Mouse (Mus musculus): ENCODE data around the gene Nfia.

Gene Nfia

GRCm38 (mm10) chr4:97782497-97782896 lies 10.0 kb downstream of the Nfia start:
- DNase-seq (ENCODE audit: extremely low spot score): no peak

- no peak for DNase-seq (ENCODE audit: extremely low spot score)
Measured at GRCm38 (mm10) chr4:97783073-97783879, 10.7 kb downstream of the Nfia start.

- no peak for DNase-seq (ENCODE audit: extremely low spot score)
Measured at GRCm38 (mm10) chr4:97784236-97784635, 11.7 kb downstream of the Nfia start.

DNA sequence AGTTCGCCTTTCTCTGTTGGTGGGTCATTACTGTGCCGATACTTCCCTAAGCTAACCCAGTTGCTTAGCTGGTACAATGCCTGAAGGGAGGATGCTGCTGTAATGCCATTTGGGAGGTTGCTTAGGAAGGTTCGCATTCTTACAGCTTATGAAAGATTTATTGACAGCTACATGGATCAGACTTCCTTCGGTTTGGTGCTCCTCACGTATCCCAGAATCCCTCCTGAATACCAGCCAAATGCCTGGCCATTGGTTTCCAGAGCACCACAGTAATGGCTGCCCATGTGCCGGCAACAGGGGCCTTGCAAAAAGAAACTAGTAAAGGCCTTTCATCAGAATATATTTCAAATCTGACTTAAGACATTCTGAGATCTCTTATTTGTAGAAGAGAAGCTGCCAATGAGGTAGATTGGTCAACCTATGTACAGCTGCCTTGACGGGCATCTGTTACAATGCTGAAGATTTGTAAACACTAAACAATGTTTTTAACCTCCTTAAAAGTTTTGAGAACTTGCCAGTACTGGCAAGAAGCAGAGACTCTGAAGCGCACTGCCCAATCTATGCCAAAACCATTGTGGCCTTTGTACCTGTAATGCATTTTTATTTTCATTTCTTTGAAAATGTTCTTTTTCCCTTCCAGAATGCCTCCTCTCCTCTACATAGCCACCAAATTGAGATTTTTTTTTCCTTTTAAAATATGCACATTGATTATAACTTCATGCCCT lies 13.2 kb downstream of the Nfia start:
- no peak for DNase-seq (ENCODE audit: extremely low spot score)

DNA sequence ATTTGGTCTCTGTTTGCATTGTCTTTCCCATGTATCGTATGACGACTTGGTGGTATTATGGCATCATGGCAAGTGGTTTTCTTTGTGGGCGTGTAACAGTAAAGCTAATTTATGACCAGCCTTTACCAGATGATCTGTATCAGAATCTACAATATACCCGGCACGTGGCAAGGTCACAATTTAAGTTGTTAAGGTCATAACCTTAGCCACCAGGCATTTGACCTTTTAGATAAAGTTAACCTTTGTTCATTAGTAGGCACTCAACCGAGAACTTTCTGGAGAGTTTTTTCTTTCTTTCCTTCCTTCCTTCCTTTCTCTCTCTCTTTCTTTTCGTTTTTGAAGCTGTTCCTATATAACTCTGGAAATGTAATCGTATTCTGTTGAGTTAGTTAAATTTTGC lies 14.0 kb downstream of the Nfia start:
- peak; percentile 39 for DNase-seq (ENCODE audit: extremely low spot score)

GRCm38 (mm10) chr4:97787515-97787914 lies 15.0 kb downstream of the Nfia start:
- no peak for DNase-seq (ENCODE audit: extremely low spot score)

- DNase-seq (ENCODE audit: extremely low spot score): no peak
Measured at GRCm38 (mm10) chr4:97788537-97788936, 16.0 kb downstream of the Nfia start.

DNA sequence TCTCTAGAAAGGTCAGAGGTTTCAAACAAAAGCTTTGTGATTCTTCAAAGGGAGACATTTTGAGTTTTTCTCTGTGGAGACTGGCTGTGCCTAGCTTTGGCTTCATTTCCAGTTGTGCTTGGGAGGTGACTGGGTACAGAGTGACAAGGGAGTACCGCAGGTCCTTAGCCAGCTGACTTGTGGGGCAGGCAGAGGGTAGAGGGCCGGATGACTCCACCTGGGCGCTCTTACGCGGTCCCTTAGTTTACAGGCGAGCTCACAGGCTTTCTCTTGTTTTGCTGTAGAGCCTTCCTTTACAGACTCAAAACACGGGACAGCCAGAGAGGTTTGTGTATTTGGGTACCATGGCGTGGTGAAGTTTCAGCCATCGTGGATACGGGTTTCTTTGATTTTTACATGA lies 21.4 kb downstream of the Nfia start:
- no peak for DNase-seq (ENCODE audit: extremely low spot score)

GRCm38 (mm10) chr4:97794865-97795264 lies 22.3 kb downstream of the Nfia start:
- no peak for DNase-seq (ENCODE audit: extremely low spot score)

- DNase-seq (ENCODE audit: extremely low spot score): no peak
Measured at GRCm38 (mm10) chr4:97795957-97796356, 23.4 kb downstream of the Nfia start.

GRCm38 (mm10) chr4:97796505-97796904 lies 24.0 kb downstream of the Nfia start:
- DNase-seq (ENCODE audit: extremely low spot score): no peak

DNA sequence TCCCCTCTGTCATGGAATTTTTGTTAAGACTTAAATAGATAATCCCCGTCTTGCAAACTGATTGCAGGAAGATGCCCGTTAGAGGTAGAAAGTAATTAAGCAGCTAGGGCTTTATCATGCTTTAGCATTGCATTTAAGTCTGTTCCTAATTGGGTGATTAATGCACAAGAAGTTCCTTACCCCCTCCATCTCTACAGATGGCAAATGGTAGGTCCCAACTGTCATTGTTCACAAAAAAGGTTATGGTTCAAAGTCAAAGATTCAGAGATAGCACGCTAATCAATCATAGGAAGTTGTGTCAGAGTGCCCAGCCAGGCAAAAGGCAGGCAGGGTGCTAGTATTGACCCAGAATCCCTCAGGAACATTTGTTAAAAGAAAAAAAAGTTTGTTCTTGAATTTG lies 31.3 kb downstream of the Nfia start:
- DNase-seq (ENCODE audit: extremely low spot score): no peak

GRCm38 (mm10) chr4:97804638-97805037 lies 32.1 kb downstream of the Nfia start:
- no peak for DNase-seq (ENCODE audit: extremely low spot score)

DNA sequence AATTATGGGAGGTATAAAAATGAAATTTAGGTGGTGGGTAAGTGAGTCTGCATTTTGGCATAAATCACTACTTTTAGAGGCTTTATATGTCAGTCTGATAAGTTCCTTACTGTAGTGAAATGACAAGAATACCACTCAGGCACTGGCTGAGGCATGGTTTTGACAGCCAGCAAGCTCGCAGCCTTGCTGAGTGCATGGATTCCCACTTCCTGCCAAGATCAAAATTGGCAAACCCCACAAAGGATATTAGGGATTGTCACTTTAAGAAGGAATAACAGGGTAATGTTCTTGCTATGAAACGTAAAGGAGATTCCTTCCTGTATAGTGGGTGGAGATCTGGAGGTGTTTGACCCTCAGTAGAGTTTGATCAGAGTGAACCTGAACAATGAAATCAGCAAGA lies 32.7 kb downstream of the Nfia start:
- no peak for DNase-seq (ENCODE audit: extremely low spot score)

DNA sequence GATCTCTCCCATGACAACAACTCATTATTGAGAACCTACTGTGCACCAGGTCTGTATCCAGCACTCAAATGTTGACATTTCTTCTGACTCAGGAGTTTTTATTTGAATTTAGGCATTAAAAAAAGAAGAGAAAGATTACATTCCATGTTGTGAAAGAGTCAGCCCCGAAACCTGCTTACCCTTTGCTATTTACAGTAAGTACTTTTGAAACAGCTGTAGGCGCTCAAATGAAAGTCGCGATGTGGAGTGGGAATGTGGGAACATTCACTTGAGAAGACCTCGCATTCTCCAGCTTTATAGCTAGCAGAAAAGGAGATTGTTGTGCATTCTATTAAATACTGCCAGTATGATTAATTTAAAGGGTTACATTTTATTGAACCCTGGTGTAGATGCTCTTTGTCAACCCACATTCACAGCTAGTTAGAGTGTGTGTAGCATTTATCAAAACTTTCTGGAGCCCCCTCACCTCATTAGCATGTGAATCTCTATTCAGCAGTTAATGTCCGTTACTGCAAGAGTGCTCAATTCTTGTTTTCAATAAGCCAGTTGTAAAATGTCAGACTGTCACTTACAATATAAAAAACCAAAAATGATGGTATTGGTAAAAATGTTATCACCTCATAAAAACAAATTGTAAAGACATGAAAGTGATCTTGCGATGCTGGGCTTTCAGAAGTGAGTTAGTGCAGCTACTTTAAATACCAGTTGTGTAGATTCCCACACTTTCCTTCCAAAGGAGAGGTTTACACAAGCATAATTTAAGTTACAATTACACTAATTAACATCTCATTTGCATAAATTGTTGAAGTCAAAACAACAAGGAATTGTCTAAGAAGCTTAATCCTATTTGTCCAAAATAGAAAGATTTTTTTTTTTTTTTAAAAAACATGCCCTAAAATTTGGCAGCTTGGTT lies 33.6 kb downstream of the Nfia start:
- no peak for DNase-seq (ENCODE audit: extremely low spot score)

GRCm38 (mm10) chr4:97806924-97807323 lies 34.4 kb downstream of the Nfia start:
- DNase-seq (ENCODE audit: extremely low spot score): no peak

DNA sequence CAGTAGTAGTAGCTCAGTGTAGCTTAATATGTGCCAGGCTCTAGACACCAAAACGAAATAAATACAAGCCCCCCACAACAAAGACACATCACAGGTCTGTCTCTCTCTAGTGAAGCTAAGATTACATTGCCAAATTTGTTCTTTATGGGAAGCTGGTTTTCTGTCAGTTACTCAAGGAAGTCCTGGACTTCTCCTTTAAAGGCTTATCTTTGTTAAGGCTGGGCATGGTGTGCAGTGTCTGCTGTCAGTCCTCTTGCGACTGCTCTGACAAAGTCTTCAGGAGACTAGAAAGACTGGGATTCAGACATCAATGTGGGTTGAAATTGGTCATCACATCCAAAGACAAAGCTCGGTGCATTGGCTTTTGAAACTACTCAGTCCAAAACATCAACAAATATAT lies 36.4 kb downstream of the Nfia start:
- DNase-seq (ENCODE audit: extremely low spot score): no peak

- no peak for DNase-seq (ENCODE audit: extremely low spot score)
Measured at GRCm38 (mm10) chr4:97809582-97810295, 37.2 kb downstream of the Nfia start.

DNA sequence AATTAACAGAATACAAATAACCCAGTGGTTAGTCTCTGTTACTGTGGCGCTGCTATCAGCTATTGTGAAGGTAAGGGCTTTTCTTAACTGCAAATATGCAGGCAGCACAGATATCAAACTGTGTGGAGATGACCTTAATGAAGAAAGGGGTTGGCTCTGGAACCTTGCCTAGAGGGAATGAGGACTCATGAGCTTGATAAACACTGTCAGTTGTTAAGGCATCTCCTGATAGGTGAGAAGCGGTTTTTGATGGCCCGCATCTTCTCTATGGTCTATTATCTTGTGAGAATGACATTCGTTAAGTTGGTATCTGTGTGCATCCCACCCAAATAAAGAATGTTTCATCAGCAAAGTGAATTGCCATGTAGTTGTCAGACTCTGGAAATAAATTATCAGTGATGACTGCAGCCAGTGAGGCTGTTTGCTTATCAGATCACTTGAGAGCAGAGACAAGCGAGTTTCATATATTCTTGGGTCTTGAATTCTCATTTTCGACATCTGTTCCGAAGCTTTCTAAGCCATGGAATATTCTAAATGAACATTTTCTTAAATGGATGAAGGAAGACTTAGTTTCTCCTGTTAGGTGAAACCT lies 37.9 kb downstream of the Nfia start:
- DNase-seq (ENCODE audit: extremely low spot score): no peak

- no peak for DNase-seq (ENCODE audit: extremely low spot score)
Measured at GRCm38 (mm10) chr4:97813035-97813434, 40.5 kb downstream of the Nfia start.

- DNase-seq (ENCODE audit: extremely low spot score): no peak
Measured at GRCm38 (mm10) chr4:97813996-97814395, 41.5 kb downstream of the Nfia start.
